Mouse (Mus musculus) kidney, adult 18-20 months (tissue): ENCODE data around the gene Lxn.

ENCODE experiments used
- DNase-seq: peaks from one replicate; pipeline ENCODE4 v3.0.0; 2021

Gene Lxn

GRCm38 (mm10) chr3:67459881-67460280 lies 3.8 kb downstream of the Lxn start:
- DNase-seq: no peak

GRCm38 (mm10) chr3:67450601-67451210 lies 13.0 kb downstream of the Lxn start:
- DNase-seq: no peak

GRCm38 (mm10) chr3:67449660-67450059 lies 14.1 kb downstream of the Lxn start:
- no peak for DNase-seq

GRCm38 (mm10) chr3:67447143-67447542 lies 16.6 kb downstream of the Lxn start:
- DNase-seq: no peak

GRCm38 (mm10) chr3:67434011-67434410 lies 29.7 kb downstream of the Lxn start:
- no peak for DNase-seq

GRCm38 (mm10) chr3:67429999-67430380 lies 33.7 kb downstream of the Lxn start, which contains the start of gene Gfm1:
Gene Gfm1 (plus strand): TSS chr3:67430096.
- DNase-seq: peak; percentile 89

- no peak for DNase-seq
These were observed 34.3 kb downstream of the Lxn start for GRCm38 (mm10) chr3:67429338-67429998.
